Mouse (Mus musculus): Measurements from ENCODE around the gene Tep1. TPM values are rescaled to one million over a fixed set of nuclear protein-coding genes. Genes with fewer than 3 reads are reported as not detected.
"Not testable (repeated sequence)": the region's sequence is repeated elsewhere in the genome, so short reads cannot be mapped to it uniquely, and the experiment has no call there.

The Tep1 gene
- polyA plus RNA-seq, 1 experiment from 2014 or later: 3.3 TPM

DNA sequence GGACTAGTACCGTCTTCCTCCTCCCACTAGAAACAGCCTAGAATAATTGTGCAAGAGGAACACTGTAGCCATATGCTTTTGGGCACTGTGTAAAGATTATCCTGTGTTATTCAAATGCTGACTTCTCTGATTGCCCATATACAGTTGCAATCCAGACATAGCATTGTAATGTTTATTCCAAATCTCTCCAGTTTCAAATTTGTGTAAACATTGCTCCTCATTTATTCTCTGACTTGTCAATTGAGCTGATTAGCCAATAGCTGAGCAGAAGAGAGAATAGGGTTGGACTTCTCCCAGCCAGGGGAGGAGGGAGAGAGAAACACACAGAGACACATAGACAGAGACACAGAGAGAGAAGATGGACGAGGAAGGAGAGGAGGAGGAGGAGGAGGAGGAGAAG is 35.9 kb downstream of the Tep1 start:
- WGBS: 58% methylated on average over 2 of the region's 2 CpGs
- no peak for ATAC-seq
- H3K4me1 ChIP-seq (ENCODE audit: control insufficient read depth, insufficient read depth, low read depth, low read length): no peaks in the 10 kb centered on the region
- no peak overlapping the region for H3K27ac ChIP-seq (ENCODE audit: low read depth, low read length)
- no peak overlapping the region for H3K4me2 ChIP-seq (ENCODE audit: low read length)
- no peaks in the 10 kb centered on the region for H3K36me3 ChIP-seq (ENCODE audit: control insufficient read depth, insufficient read depth, low read length)
- H3K4me3 ChIP-seq (ENCODE audit: low read length): no peak overlapping the region
- H3K27me3 ChIP-seq (replicated peaks; ENCODE audit: control insufficient read depth, insufficient read depth, low read length): no peaks in the 10 kb centered on the region
- no peak overlapping the region for H3K9ac ChIP-seq (ENCODE audit: low read depth, low read length)
- H3K9me3 ChIP-seq (ENCODE audit: control insufficient read depth, low read length): no peaks in the 10 kb centered on the region

DNA sequence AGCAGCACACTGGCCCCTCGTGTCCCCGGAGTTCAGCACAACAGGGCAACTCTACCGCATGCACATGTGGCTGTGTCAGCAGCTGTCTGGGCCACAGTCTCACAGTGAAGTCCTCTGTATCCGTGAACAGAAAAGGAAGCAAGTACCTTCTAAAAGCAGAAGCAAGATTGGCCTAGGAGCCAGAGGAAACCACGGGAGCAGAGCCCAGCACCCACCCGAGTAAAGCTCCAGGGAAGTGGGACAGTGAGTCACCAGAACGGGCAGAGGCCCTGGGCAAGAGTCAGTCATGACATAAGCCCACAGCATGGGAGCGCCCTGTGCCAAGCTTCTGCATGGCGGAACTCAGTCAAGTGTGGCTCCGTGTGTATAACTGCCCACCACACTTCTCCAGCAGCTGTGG is 36.4 kb downstream of the Tep1 start:
- Histone ChIP-seq H3K4me2 (ENCODE audit: low read length) (no peak overlapping the region), H3K9me3 (ENCODE audit: control insufficient read depth, low read length) (no peaks in the 10 kb centered on the region), H3K36me3 (ENCODE audit: control insufficient read depth, insufficient read depth, low read length) (no peaks in the 10 kb centered on the region), H3K4me1 (ENCODE audit: control insufficient read depth, insufficient read depth, low read depth, low read length) (no peaks in the 10 kb centered on the region), H3K27ac (ENCODE audit: low read depth, low read length) (no peak overlapping the region), H3K9ac (ENCODE audit: low read depth, low read length) (no peak overlapping the region), H3K27me3 (replicated peaks; ENCODE audit: control insufficient read depth, insufficient read depth, low read length) (no peaks in the 10 kb centered on the region), H3K4me3 (ENCODE audit: low read length) (no peak overlapping the region)
- 80% methylated on average over 10 of the region's 10 CpGs for whole genome bisulfite sequencing
- no peak for ATAC-seq

DNA sequence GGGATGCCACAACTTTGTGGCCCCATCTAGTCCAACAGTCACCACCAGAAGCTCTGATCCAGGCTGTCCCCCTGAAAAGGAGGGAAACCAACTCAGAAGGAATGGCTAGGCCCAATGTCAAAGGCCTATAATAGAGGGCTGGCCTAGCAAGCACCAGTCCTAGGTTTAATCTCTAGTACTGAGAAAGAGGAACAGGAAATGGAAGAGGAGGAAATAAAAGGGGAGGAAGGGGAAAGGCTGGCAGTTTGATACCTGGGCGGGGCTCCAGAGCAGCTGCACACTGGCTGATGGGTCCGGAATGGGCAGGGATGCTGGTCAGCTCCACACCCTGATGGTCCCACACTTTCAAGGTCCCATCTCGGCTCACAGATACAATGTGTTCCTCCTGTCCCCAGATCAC is 40.5 kb downstream of the Tep1 start:
- no peak overlapping the region for H3K4me3 ChIP-seq (ENCODE audit: low read length)
- H3K27me3 ChIP-seq (replicated peaks; ENCODE audit: control insufficient read depth, insufficient read depth, low read length): no peaks in the 10 kb centered on the region
- no peaks in the 10 kb centered on the region for H3K9me3 ChIP-seq (ENCODE audit: control insufficient read depth, low read length)
- no peak overlapping the region for H3K9ac ChIP-seq (ENCODE audit: low read depth, low read length)
- no peaks in the 10 kb centered on the region for H3K36me3 ChIP-seq (ENCODE audit: control insufficient read depth, insufficient read depth, low read length)
- no peak overlapping the region for H3K4me2 ChIP-seq (ENCODE audit: low read length)
- H3K27ac ChIP-seq (ENCODE audit: low read depth, low read length): no peak overlapping the region
- WGBS: 77% methylated on average over 3 of the region's 3 CpGs
- ATAC-seq: no peak
- no peaks in the 10 kb centered on the region for H3K4me1 ChIP-seq (ENCODE audit: control insufficient read depth, insufficient read depth, low read depth, low read length)

DNA sequence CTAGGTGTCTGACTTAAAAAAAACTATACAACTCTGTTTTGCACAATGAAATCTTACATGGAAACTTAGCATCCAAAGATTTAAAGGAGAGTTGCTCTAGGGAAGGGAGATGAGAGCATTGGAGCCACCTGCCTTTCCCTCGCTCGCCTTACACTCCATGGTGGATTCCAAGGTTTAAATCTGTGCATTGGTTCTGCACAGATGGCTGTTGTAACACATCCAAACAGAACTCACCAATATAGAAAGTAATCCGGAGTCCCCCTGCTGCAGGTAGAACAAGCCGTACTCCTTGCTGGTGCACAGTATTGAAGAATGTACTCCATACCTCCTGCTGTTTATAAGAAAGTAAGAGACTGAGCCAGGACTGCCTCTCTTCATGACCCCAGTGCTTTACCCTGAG is 43.8 kb downstream of the Tep1 start:
- ATAC-seq: no peak
- no peak overlapping the region for H3K4me2 ChIP-seq (ENCODE audit: low read length)
- H3K27me3 ChIP-seq (replicated peaks; ENCODE audit: control insufficient read depth, insufficient read depth, low read length): no peaks in the 10 kb centered on the region
- no peaks in the 10 kb centered on the region for H3K4me1 ChIP-seq (ENCODE audit: control insufficient read depth, insufficient read depth, low read depth, low read length)
- no peak overlapping the region for H3K9ac ChIP-seq (ENCODE audit: low read depth, low read length)
- no peaks in the 10 kb centered on the region for H3K9me3 ChIP-seq (ENCODE audit: control insufficient read depth, low read length)
- no peak overlapping the region for H3K4me3 ChIP-seq (ENCODE audit: low read length)
- H3K27ac ChIP-seq (ENCODE audit: low read depth, low read length): no peak overlapping the region
- peaks cover 6% of the 10 kb centered on the region; the same call in 1 of the 2 replicates for H3K36me3 ChIP-seq (ENCODE audit: control insufficient read depth, insufficient read depth, low read length)
- 92% methylated on average over 4 of the region's 4 CpGs for WGBS

DNA sequence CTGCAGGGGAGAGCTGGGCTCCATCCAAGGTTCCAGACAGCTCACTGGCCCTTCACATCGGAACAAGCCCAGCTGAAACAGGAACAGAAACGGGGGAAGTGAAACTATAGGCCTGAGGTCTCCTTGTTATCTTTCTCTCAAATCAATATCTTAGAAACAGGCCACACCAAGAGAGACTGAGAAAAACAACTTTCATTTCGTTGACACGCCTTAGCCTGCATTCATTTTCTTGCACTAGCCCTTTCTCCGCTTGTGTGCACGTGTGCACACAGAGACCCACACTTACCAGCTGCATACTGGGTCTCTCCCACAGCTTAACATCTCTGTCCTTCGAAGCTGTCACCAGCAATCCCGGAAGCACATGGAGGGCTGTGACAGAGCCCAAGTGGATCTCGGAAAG is 46.1 kb downstream of the Tep1 start:
- H3K36me3 ChIP-seq (ENCODE audit: control insufficient read depth, insufficient read depth, low read length): peaks cover 21% of the 10 kb centered on the region
- no peak for ATAC-seq
- no peak overlapping the region for H3K4me3 ChIP-seq (ENCODE audit: low read length)
- H3K9ac ChIP-seq (ENCODE audit: low read depth, low read length): no peak overlapping the region
- H3K9me3 ChIP-seq (ENCODE audit: control insufficient read depth, low read length): no peaks in the 10 kb centered on the region
- no peak overlapping the region for H3K27ac ChIP-seq (ENCODE audit: low read depth, low read length)
- 91% methylated on average over 9 of the region's 9 CpGs for WGBS
- H3K4me2 ChIP-seq (ENCODE audit: low read length): no peak overlapping the region
- H3K4me1 ChIP-seq (ENCODE audit: control insufficient read depth, insufficient read depth, low read depth, low read length): no peaks in the 10 kb centered on the region
- H3K27me3 ChIP-seq (replicated peaks; ENCODE audit: control insufficient read depth, insufficient read depth, low read length): no peaks in the 10 kb centered on the region

DNA sequence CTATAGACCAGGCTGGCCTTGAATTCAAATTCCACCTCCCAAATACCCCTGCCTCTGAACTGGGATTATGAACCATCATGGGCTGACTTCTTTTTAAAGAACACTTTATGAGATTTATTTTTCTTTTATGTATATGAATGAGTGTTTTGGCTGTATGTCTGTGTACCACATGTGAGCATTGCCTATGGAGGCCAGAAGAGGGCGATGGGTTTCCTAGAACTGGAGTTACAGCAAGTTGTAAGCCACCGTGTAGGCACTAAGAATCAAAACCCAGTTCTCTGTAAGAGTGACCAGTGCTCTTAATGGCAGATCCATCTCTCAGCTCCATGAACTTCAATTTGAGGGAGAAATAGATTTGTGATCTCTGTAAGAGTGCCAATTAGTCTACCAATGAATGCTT is 47.1 kb downstream of the Tep1 start:
- H3K9ac ChIP-seq (ENCODE audit: low read depth, low read length): no peak overlapping the region
- H3K36me3 ChIP-seq (ENCODE audit: control insufficient read depth, insufficient read depth, low read length): peaks cover 21% of the 10 kb centered on the region
- H3K4me1 ChIP-seq (ENCODE audit: control insufficient read depth, insufficient read depth, low read depth, low read length): no peaks in the 10 kb centered on the region
- H3K4me2 ChIP-seq (ENCODE audit: low read length): no peak overlapping the region
- no peak overlapping the region for H3K4me3 ChIP-seq (ENCODE audit: low read length)
- WGBS: 74% methylated on average over 2 of the region's 2 CpGs
- H3K27me3 ChIP-seq (replicated peaks; ENCODE audit: control insufficient read depth, insufficient read depth, low read length): no peaks in the 10 kb centered on the region
- no peak for ATAC-seq
- no peak overlapping the region for H3K27ac ChIP-seq (ENCODE audit: low read depth, low read length)
- H3K9me3 ChIP-seq (ENCODE audit: control insufficient read depth, low read length): no peaks in the 10 kb centered on the region

DNA sequence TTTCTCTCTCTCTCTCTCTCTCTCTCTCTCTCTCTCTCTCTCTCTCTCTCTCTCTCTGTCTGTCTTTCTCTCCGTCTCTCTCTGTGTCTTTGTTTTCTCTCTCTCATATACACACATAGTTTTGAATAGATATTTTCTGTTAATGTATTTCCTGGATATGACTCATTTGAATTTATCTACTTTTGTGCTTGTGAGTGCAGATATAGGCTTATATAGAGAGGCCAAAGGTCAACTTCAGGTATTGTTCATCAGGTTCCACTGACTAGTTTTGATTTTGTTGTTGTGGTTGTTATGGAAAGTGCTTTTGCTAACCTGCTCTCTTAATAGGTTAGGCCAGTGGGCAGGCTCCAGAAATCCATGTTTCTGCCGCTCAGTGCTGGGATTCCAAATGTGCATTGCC is 57.3 kb downstream of the Tep1 start:
- 98% methylated on average over 2 of the region's 2 CpGs for WGBS
- H3K27ac ChIP-seq (ENCODE audit: low read depth, low read length): no peak overlapping the region
- H3K36me3 ChIP-seq (ENCODE audit: control insufficient read depth, insufficient read depth, low read length): peaks cover 7% of the 10 kb centered on the region
- H3K4me3 ChIP-seq (ENCODE audit: low read length): no peak overlapping the region
- H3K4me1 ChIP-seq (ENCODE audit: control insufficient read depth, insufficient read depth, low read depth, low read length): peaks cover 3% of the 10 kb centered on the region
- H3K27me3 ChIP-seq (replicated peaks; ENCODE audit: control insufficient read depth, insufficient read depth, low read length): no peaks in the 10 kb centered on the region
- no peak for ATAC-seq
- H3K9me3 ChIP-seq (ENCODE audit: control insufficient read depth, low read length): no peaks in the 10 kb centered on the region
- no peak overlapping the region for H3K9ac ChIP-seq (ENCODE audit: low read depth, low read length)
- H3K4me2 ChIP-seq (ENCODE audit: low read length): no peak overlapping the region

DNA sequence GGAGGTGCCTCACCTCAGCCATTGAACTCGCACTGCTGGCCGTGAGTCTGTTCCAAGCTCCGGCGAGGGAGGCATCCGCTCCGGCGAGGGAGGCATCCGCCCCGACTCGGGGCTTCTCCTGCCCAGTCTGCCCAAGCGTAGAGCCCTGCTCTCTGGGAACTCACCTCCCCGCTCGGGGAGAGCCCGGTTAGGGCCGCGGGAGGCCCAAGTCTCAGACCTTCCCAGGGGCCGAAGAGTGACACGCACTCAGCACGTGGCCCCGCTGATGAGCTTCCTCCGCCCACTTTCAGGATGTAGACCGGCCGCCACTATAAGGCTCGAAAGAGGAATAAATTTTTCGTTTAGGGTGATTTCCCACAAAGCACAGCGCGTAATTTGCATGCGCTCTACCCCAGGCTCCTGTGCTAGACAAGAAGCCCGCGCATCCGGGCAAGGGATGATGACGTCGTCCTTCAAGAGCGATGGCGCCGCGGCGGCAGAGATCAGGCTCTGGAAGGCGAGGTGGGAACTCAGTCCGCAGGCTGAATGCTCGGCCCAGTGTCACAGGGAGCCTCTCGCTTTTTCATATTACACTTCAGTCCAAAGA is 62.8 kb downstream of the Tep1 start, which contains the start of the genes Ccnb1ip1 and Parp2:
Gene Ccnb1ip1 (minus strand): TSS at position 246 of the 586 bp plus-strand sequence.
Gene Parp2 (plus strand): TSS at position 355 of the 586 bp plus-strand sequence.
- Histone ChIP-seq H3K4me3 (ENCODE audit: low read length) (peak within 1 kb of the TSS; percentile 59), H3K9ac (ENCODE audit: low read depth, low read length) (peak within 1 kb of the TSS; percentile 73), H3K4me1 (ENCODE audit: control insufficient read depth, insufficient read depth, low read depth, low read length) (peaks cover 6% of the 10 kb centered on the region), H3K9me3 (ENCODE audit: control insufficient read depth, low read length) (no peaks in the 10 kb centered on the region), H3K4me2 (ENCODE audit: low read length) (peak within 1 kb of the TSS; percentile 61), H3K36me3 (ENCODE audit: control insufficient read depth, insufficient read depth, low read length) (no peaks in the 10 kb centered on the region; the same call in 1 of the 2 replicates), H3K27me3 (replicated peaks; ENCODE audit: control insufficient read depth, insufficient read depth, low read length) (no peaks in the 10 kb centered on the region), H3K27ac (ENCODE audit: low read depth, low read length) (peak within 1 kb of the TSS; percentile 88)
- WGBS: under 1% methylated on average over 42 of the region's 42 CpGs
- peak; percentile 99 for ATAC-seq

DNA sequence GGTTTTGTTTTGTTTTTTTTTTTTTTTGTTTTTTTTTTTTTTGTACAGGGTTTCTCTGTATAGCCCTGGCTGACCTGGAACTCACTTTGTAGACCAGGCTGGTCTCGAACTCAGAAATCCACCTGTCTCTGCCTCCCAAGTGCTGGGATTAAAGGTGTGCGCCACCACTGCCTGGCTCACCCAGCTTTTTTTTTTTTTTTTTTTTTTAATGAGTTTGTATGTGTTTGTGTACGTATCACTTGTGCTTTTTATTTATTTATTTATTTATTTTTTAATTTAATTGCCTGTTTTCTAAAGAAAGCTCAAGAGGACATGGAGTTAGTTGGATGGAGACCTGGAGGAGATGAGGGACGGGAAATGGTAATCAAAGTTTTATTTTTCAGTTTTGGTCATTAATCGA is 63.9 kb downstream of the Tep1 start:
- not testable (repeated sequence) for ATAC-seq; H3K4me1 ChIP-seq (ENCODE audit: control insufficient read depth, insufficient read depth, low read depth, low read length); H3K9ac ChIP-seq (ENCODE audit: low read depth, low read length); H3K27me3 ChIP-seq (replicated peaks; ENCODE audit: control insufficient read depth, insufficient read depth, low read length); H3K36me3 ChIP-seq (ENCODE audit: control insufficient read depth, insufficient read depth, low read length); H3K9me3 ChIP-seq (ENCODE audit: control insufficient read depth, low read length)
- Histone ChIP-seq H3K4me3 (ENCODE audit: low read length) (peak overlapping the region; percentile 59), H3K27ac (ENCODE audit: low read depth, low read length) (peak overlapping the region; percentile 19; the same call in 1 of the 2 replicates), H3K4me2 (ENCODE audit: low read length) (peak overlapping the region; percentile 61)
- WGBS: 90% methylated on average over 5 of the region's 5 CpGs
